Mouse (Mus musculus): ENCODE data around the gene Disp3. TPM values are rescaled to one million over a fixed set of nuclear protein-coding genes. Genes with fewer than 3 reads are reported as not detected.

Disp3 gene
- total and polyA plus RNA-seq, 2 experiments = not detected

DNA sequence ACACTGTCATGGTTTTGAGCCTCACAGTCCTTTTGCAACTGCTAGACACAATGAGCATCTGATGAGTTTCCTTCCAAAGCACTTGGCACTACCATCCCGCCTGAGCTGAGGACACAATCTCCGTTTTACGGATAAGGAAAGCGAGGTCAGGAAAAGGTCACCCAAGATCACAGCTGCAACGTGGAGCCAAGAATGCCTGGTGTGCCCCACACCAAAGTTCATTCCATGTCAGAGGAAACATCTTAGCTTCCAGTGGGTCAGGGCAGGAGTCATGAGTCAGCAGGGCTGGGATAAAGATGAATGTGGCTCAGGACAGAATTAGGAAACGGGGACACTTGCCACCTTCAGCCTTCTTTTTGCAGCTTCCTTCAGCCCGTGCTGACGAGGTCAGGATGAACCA lies 25.8 kb upstream of the Disp3 start:
- TF ChIP-seq CTCF (IDR thresholded peaks at IDR 0.05; ENCODE audit: low read depth, low read length) = no peak
- TF ChIP-seq POLR2A (IDR thresholded peaks at IDR 0.05; ENCODE audit: extremely low read depth, insufficient read depth, low read length) = no peak
- H3K36me3 ChIP-seq (ENCODE audit: control insufficient read depth, insufficient read depth, low read length) = no peaks in the 10 kb centered on the region
- no peak overlapping the region for H3K9ac ChIP-seq (ENCODE audit: low read depth, low read length)
- DNase-seq (ENCODE audit: extremely low read depth, low read depth, low spot score) = no peak
- no peaks in the 10 kb centered on the region for H3K79me2 ChIP-seq (ENCODE audit: control insufficient read depth, insufficient read depth, low read length)
- WGBS = 31% methylated on average over 8 of the region's 8 CpGs
- H3K4me3 ChIP-seq (ENCODE audit: insufficient read depth, low read depth, low read length) = no peak overlapping the region
- H3K4me1 ChIP-seq (ENCODE audit: control insufficient read depth, insufficient read depth, low read length) = no peaks in the 10 kb centered on the region
- no peak overlapping the region for H3K27ac ChIP-seq (replicated peaks; ENCODE audit: insufficient read depth, low read depth, low read length)
- H3K27me3 ChIP-seq (ENCODE audit: control insufficient read depth, insufficient read depth, low read length) = no peaks in the 10 kb centered on the region; the same call in 1 of the 2 replicates

GRCm38 (mm10) chr4:148312296-148313116 lies 24.7 kb upstream of the Disp3 start:
- Histone ChIP-seq H3K9ac (ENCODE audit: low read depth, low read length) (no peak overlapping the region), H3K27ac (replicated peaks; ENCODE audit: insufficient read depth, low read depth, low read length) (no peak overlapping the region), H3K27me3 (ENCODE audit: control insufficient read depth, insufficient read depth, low read length) (no peaks in the 10 kb centered on the region; the same call in 1 of the 2 replicates), H3K79me2 (ENCODE audit: control insufficient read depth, insufficient read depth, low read length) (no peaks in the 10 kb centered on the region), H3K4me3 (ENCODE audit: insufficient read depth, low read depth, low read length) (no peak overlapping the region), H3K4me1 (ENCODE audit: control insufficient read depth, insufficient read depth, low read length) (no peaks in the 10 kb centered on the region), H3K36me3 (ENCODE audit: control insufficient read depth, insufficient read depth, low read length) (no peaks in the 10 kb centered on the region)
- 71% methylated on average over 16 of the region's 16 CpGs for WGBS
- TF ChIP-seq CTCF (IDR thresholded peaks at IDR 0.05; ENCODE audit: low read depth, low read length) (no peak), POLR2A (IDR thresholded peaks at IDR 0.05; ENCODE audit: extremely low read depth, insufficient read depth, low read length) (no peak)
- no peak for DNase-seq (ENCODE audit: extremely low read depth, low read depth, low spot score)

DNA sequence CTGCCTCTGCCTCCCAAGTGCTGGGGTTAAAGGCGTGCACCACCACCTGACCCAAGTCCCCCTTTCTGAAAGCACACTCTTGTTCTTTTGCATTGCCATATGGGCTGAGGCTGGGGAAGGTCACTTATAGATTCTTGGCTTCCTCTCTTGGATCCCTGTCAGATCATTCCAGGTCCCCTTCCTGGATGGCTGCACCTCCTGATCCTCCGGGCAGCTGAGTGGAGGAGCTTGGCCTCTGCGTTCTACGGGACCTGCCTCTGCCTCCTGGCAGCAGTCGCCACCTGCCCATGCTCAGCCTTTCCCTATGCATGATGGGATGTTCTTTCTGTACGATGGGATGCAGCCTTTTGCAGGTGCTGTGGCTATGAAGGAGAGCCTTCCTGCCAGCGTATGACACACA lies 23.1 kb upstream of the Disp3 start:
- no peaks in the 10 kb centered on the region for H3K4me1 ChIP-seq (ENCODE audit: control insufficient read depth, insufficient read depth, low read length)
- no peaks in the 10 kb centered on the region for H3K79me2 ChIP-seq (ENCODE audit: control insufficient read depth, insufficient read depth, low read length)
- no peak for DNase-seq (ENCODE audit: extremely low read depth, low read depth, low spot score)
- no peak for TF ChIP-seq CTCF (IDR thresholded peaks at IDR 0.05; ENCODE audit: low read depth, low read length)
- TF ChIP-seq POLR2A (IDR thresholded peaks at IDR 0.05; ENCODE audit: extremely low read depth, insufficient read depth, low read length) = no peak
- no peak overlapping the region for H3K9ac ChIP-seq (ENCODE audit: low read depth, low read length)
- 75% methylated on average over 7 of the region's 7 CpGs for WGBS
- H3K36me3 ChIP-seq (ENCODE audit: control insufficient read depth, insufficient read depth, low read length) = no peaks in the 10 kb centered on the region
- no peak overlapping the region for H3K27ac ChIP-seq (replicated peaks; ENCODE audit: insufficient read depth, low read depth, low read length)
- H3K27me3 ChIP-seq (ENCODE audit: control insufficient read depth, insufficient read depth, low read length) = no peaks in the 10 kb centered on the region; the same call in 1 of the 2 replicates
- H3K4me3 ChIP-seq (ENCODE audit: insufficient read depth, low read depth, low read length) = no peak overlapping the region

GRCm38 (mm10) chr4:148310126-148310525 lies 22.4 kb upstream of the Disp3 start:
- H3K27me3 ChIP-seq (ENCODE audit: control insufficient read depth, insufficient read depth, low read length) = no peaks in the 10 kb centered on the region; the same call in 1 of the 2 replicates
- WGBS = 63% methylated on average over 4 of the region's 4 CpGs
- no peak for DNase-seq (ENCODE audit: extremely low read depth, low read depth, low spot score)
- no peaks in the 10 kb centered on the region for H3K79me2 ChIP-seq (ENCODE audit: control insufficient read depth, insufficient read depth, low read length)
- no peaks in the 10 kb centered on the region for H3K36me3 ChIP-seq (ENCODE audit: control insufficient read depth, insufficient read depth, low read length)
- H3K27ac ChIP-seq (replicated peaks; ENCODE audit: insufficient read depth, low read depth, low read length) = no peak overlapping the region
- TF ChIP-seq POLR2A (IDR thresholded peaks at IDR 0.05; ENCODE audit: extremely low read depth, insufficient read depth, low read length) (no peak), CTCF (IDR thresholded peaks at IDR 0.05; ENCODE audit: low read depth, low read length) (no peak)
- no peaks in the 10 kb centered on the region for H3K4me1 ChIP-seq (ENCODE audit: control insufficient read depth, insufficient read depth, low read length)
- no peak overlapping the region for H3K9ac ChIP-seq (ENCODE audit: low read depth, low read length)
- no peak overlapping the region for H3K4me3 ChIP-seq (ENCODE audit: insufficient read depth, low read depth, low read length)

- no peaks in the 10 kb centered on the region for H3K79me2 ChIP-seq (ENCODE audit: control insufficient read depth, insufficient read depth, low read length)
These were observed 18.8 kb upstream of the Disp3 start for GRCm38 (mm10) chr4:148306406-148307083.

More at GRCm38 (mm10) chr4:148306406-148307083, 18.8 kb upstream of the Disp3 start:
- Histone ChIP-seq H3K4me3 (ENCODE audit: insufficient read depth, low read depth, low read length) (no peak overlapping the region), H3K27me3 (ENCODE audit: control insufficient read depth, insufficient read depth, low read length) (no peaks in the 10 kb centered on the region), H3K36me3 (ENCODE audit: control insufficient read depth, insufficient read depth, low read length) (no peaks in the 10 kb centered on the region), H3K9ac (ENCODE audit: low read depth, low read length) (no peak overlapping the region), H3K27ac (replicated peaks; ENCODE audit: insufficient read depth, low read depth, low read length) (no peak overlapping the region), H3K4me1 (ENCODE audit: control insufficient read depth, insufficient read depth, low read length) (no peaks in the 10 kb centered on the region)
- no peak for DNase-seq (ENCODE audit: extremely low read depth, low read depth, low spot score)
- TF ChIP-seq POLR2A (IDR thresholded peaks at IDR 0.05; ENCODE audit: extremely low read depth, insufficient read depth, low read length) = no peak
- no peak for TF ChIP-seq CTCF (IDR thresholded peaks at IDR 0.05; ENCODE audit: low read depth, low read length)
- 51% methylated on average over 16 of the region's 16 CpGs for WGBS
